Mouse (Mus musculus): ENCODE results near the gene Sec22c. TPM values are rescaled to one million over a fixed set of nuclear protein-coding genes. Genes with fewer than 3 reads are reported as not detected.

The Sec22c gene
- polyA plus RNA-seq, 1 experiment from 2014 or later, result 9.5 TPM

DNA sequence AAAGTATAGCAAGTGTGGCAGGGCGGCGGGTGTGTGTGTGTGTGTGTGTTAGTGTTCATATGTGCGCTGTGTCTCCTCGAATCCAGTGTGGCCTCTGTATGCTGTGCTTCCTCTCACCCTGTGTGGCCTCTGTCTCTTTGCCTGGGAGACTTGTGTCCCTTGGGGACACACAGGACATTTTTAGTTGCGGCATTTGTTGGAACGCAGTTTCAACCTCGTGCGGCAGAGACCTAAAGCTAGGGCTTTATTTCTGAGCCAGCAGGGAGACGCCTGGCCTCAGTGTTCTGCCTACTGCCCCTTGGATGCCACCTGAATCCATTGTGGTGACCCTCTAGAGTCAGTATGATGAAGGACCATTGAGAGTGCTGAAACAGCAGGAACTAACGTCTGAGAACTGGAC, 72.4 kb downstream of the Sec22c start:
- WGBS, result 85% methylated on average over 10 of the region's 10 CpGs
- DNase-seq (ENCODE audit: low spot score) (no peak), ATAC-seq (replicated peaks; ENCODE audit: low FRiP score, low TSS enrichment, low read depth) (no peak)

DNA sequence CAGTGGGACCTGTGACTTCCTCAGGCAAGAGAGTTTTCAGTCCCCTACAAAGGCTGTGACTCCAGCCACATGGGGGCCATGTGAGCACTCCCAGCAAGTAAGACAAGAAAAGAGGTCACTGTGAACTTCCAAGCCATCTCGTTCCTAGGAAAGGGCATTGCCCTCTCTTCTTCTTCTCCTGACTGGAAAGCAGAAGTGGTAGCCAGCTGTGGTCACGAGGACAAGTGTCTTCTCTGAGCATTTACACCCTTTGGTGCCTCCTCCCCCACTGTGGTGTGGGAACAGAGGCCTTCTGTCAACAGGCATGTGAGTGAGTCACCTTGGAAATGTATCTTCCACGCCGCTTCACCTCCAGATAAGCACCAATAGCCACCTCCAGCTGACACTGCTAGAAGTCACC, 73.3 kb downstream of the Sec22c start:
- ATAC-seq (replicated peaks; ENCODE audit: low FRiP score, low TSS enrichment, low read depth), result no peak
- DNase-seq (ENCODE audit: low spot score), result no peak
- Histone ChIP-seq H3K36me3 (ENCODE audit: control insufficient read depth, insufficient read depth, low read length) (no peaks in the 10 kb centered on the region), H3K4me2 (ENCODE audit: low read length) (no peak overlapping the region), H3K4me1 (replicated peaks; ENCODE audit: control insufficient read depth, insufficient read depth, low read length) (no peaks in the 10 kb centered on the region), H3K27me3 (replicated peaks; ENCODE audit: control insufficient read depth, insufficient read depth, low read length) (no peaks in the 10 kb centered on the region), H3K4me3 (ENCODE audit: low read depth, low read length) (no peak overlapping the region), H3K9ac (ENCODE audit: low read length) (no peak overlapping the region), H3K9me3 (ENCODE audit: control insufficient read depth, low read length) (no peaks in the 10 kb centered on the region), H3K27ac (ENCODE audit: low read depth) (no peak overlapping the region)
- WGBS, result 56% methylated on average over 4 of the region's 4 CpGs

More for the DNA sequence above, 72.4 kb downstream of the Sec22c start:
- H3K9me3 ChIP-seq (ENCODE audit: control insufficient read depth, low read length), result no peaks in the 10 kb centered on the region
- H3K36me3 ChIP-seq (ENCODE audit: control insufficient read depth, insufficient read depth, low read length), result no peaks in the 10 kb centered on the region
- H3K4me1 ChIP-seq (replicated peaks; ENCODE audit: control insufficient read depth, insufficient read depth, low read length), result no peaks in the 10 kb centered on the region
- H3K27me3 ChIP-seq (replicated peaks; ENCODE audit: control insufficient read depth, insufficient read depth, low read length), result no peaks in the 10 kb centered on the region
- H3K4me2 ChIP-seq (ENCODE audit: low read length), result no peak overlapping the region
- H3K9ac ChIP-seq (ENCODE audit: low read length), result no peak overlapping the region
- no peak overlapping the region for H3K27ac ChIP-seq (ENCODE audit: low read depth)
- no peak overlapping the region for H3K4me3 ChIP-seq (ENCODE audit: low read depth, low read length)

DNA sequence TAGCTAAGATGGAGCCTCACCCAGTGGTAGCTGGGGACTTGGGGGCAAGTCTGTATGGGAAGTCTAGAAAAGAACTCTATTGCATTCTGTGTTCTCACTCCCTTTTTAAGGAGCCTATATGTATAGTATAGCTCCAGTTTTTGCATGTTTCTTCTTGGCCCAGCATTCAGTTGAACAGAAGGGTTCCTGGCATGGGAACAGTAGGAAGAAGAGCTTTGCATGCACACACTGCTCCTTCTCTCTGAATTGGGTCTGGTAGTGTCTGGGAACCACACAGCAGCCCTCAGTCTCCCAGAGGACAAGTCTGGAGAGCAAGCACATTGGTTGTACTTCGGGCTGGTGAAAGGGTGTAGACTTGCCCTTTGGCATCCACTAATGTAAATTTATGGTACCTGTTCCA, 74.7 kb downstream of the Sec22c start:
- H3K4me1 ChIP-seq (replicated peaks; ENCODE audit: control insufficient read depth, insufficient read depth, low read length), result no peaks in the 10 kb centered on the region
- 89% methylated on average over 1 of the region's 1 CpGs for WGBS
- H3K4me3 ChIP-seq (ENCODE audit: low read depth, low read length), result no peak overlapping the region
- ATAC-seq (replicated peaks; ENCODE audit: low FRiP score, low TSS enrichment, low read depth) (no peak), DNase-seq (ENCODE audit: low spot score) (no peak)
- H3K36me3 ChIP-seq (ENCODE audit: control insufficient read depth, insufficient read depth, low read length), result no peaks in the 10 kb centered on the region
- H3K27me3 ChIP-seq (replicated peaks; ENCODE audit: control insufficient read depth, insufficient read depth, low read length), result no peaks in the 10 kb centered on the region
- H3K4me2 ChIP-seq (ENCODE audit: low read length), result no peak overlapping the region
- H3K9ac ChIP-seq (ENCODE audit: low read length), result no peak overlapping the region
- H3K9me3 ChIP-seq (ENCODE audit: control insufficient read depth, low read length), result no peaks in the 10 kb centered on the region
- H3K27ac ChIP-seq (ENCODE audit: low read depth), result no peak overlapping the region

Other genes starting within 250 kb of the Sec22c start
- gene Cck, start 209.8 kb downstream of the Sec22c start, polyA plus RNA-seq (2014; fragmentation: Nextera tagmentation; extraction: Ambion mirVana), result 6.5 and 7.0 TPM in 2 replicates
- gene Lyzl4, start 63.4 kb downstream of the Sec22c start, polyA plus RNA-seq (2014; fragmentation: Nextera tagmentation; extraction: Ambion mirVana), result not detected in 2 replicates
- gene Vipr1, start 62.8 kb downstream of the Sec22c start, polyA plus RNA-seq (2014; fragmentation: Nextera tagmentation; extraction: Ambion mirVana), result 3.9 and 5.9 TPM in 2 replicates
- gene Ss18l2, start 4.8 kb upstream of the Sec22c start, polyA plus RNA-seq (2014; fragmentation: Nextera tagmentation; extraction: Ambion mirVana), result 135 and 152 TPM in 2 replicates
- gene Nktr, start 13.7 kb upstream of the Sec22c start, polyA plus RNA-seq (2014; fragmentation: Nextera tagmentation; extraction: Ambion mirVana), result 69.7 and 71.7 TPM in 2 replicates
- gene Zfp651, start 53.8 kb upstream of the Sec22c start, polyA plus RNA-seq (2014; fragmentation: Nextera tagmentation; extraction: Ambion mirVana), result 13.1 and 14.1 TPM in 2 replicates
- gene Klhl40, start 72.1 kb upstream of the Sec22c start, polyA plus RNA-seq (2014; fragmentation: Nextera tagmentation; extraction: Ambion mirVana), result 0.22 and 0.26 TPM in 2 replicates
- 2.0 and 2.4 TPM in 2 replicates for gene Hhatl, start 87.0 kb upstream of the Sec22c start, polyA plus RNA-seq (2014; fragmentation: Nextera tagmentation; extraction: Ambion mirVana)
- 1.9 and 2.5 TPM in 2 replicates for gene Ccdc13, start 134.0 kb upstream of the Sec22c start, polyA plus RNA-seq (2014; fragmentation: Nextera tagmentation; extraction: Ambion mirVana)
- gene Higd1a, start 152.9 kb upstream of the Sec22c start, polyA plus RNA-seq (2014; fragmentation: Nextera tagmentation; extraction: Ambion mirVana), result 190 and 193 TPM in 2 replicates
- gene Ackr2, start 192.9 kb upstream of the Sec22c start, polyA plus RNA-seq (2014; fragmentation: Nextera tagmentation; extraction: Ambion mirVana), result 0.23 and 0.24 TPM in 2 replicates
- gene Cyp8b1, start 210.8 kb upstream of the Sec22c start, polyA plus RNA-seq (2014; fragmentation: Nextera tagmentation; extraction: Ambion mirVana), result not detected in 2 replicates
- 2.7 and 2.9 TPM in 2 replicates for gene Fam198a, start 245.5 kb upstream of the Sec22c start, polyA plus RNA-seq (2014; fragmentation: Nextera tagmentation; extraction: Ambion mirVana)